Mouse (Mus musculus) embryonic facial prominence, embryonic 13.5 days (tissue): ENCODE data around the gene Rhobtb1. TPM values are rescaled to one million over a fixed set of nuclear protein-coding genes. Genes with fewer than 3 reads are reported as not detected.
A peak's percentile ranks its signal among the peaks of the same experiment; 100 is the strongest.

Source experiments
- ATAC-seq: fragments of 200-750 bp; cut with Nextera tagmentation; 2 replicates; pipeline ENCODE4 v1.8.0; 2017; ENCODE audit warnings: low read depth; ENCODE audit not compliant: insufficient number of reproducible peaks, insufficient read depth, low FRiP score, low TSS enrichment
- H3K27ac ChIP-seq: fragments of 300-500 bp; sonication (generic); 2 replicates; pipeline ENCODE4 v1.5.1; 2015; ENCODE audit warnings: moderate library complexity, mild to moderate bottlenecking, inconsistent platforms
- H3K27me3 ChIP-seq: fragments of 300-500 bp; sonication (generic); 2 replicates; pipeline ENCODE4 v1.6.1; 2015; ENCODE audit warnings: mild to moderate bottlenecking, inconsistent platforms
- H3K36me3 ChIP-seq: fragments of 300-500 bp; sonication (generic); 2 replicates; pipeline ENCODE4 v1.6.1; 2015; ENCODE audit warnings: mild to moderate bottlenecking, inconsistent platforms
- H3K4me1 ChIP-seq: fragments of 300-500 bp; sonication (generic); 2 replicates; pipeline ENCODE4 v1.6.1; 2015; ENCODE audit warnings: inconsistent platforms
- H3K4me2 ChIP-seq: fragments of 300-500 bp; sonication (generic); 2 replicates; pipeline ENCODE4 v1.6.1; 2015; ENCODE audit warnings: moderate library complexity, mild to moderate bottlenecking, inconsistent platforms
- H3K4me3 ChIP-seq: fragments of 300-500 bp; sonication (generic); 2 replicates; pipeline ENCODE4 v1.5.1; 2015; ENCODE audit warnings: mild to moderate bottlenecking, inconsistent platforms
- H3K9ac ChIP-seq: fragments of 300-500 bp; sonication (generic); 2 replicates; pipeline ENCODE4 v1.6.1; 2015; ENCODE audit warnings: mild to moderate bottlenecking, inconsistent platforms
- H3K9me3 ChIP-seq: fragments of 300-500 bp; sonication (generic); 2 replicates; pipeline ENCODE4 v1.6.1; 2016; ENCODE audit warnings: inconsistent platforms
- WGBS: fragments of 180-500 bp; shearing (Covaris S2); methylation state at CpG from one replicate; pipeline ENCODE4 v1.1.7; 2015; ENCODE audit warnings: mixed read lengths; 5-methylcytosine and 5-hydroxymethylcytosine counted together
- polyA plus RNA-seq: library from polyadenylated mRNA; unstranded; fragments of >200 nt; fragmentation: Nextera tagmentation; extraction: Ambion mirVana; gene quantifications from 2 replicates; pipeline ENCODE4 v1.2.1, GENCODE M21; 2015

The Rhobtb1 gene
- polyA plus RNA-seq, result 22.9 and 29.2 TPM in 2 replicates

- no peak for ATAC-seq
- Histone ChIP-seq H3K4me3 (no peak within 1 kb of the TSS), H3K27ac (no peak within 1 kb of the TSS), H3K36me3 (no peaks in the 10 kb centered on the region), H3K27me3 (no peaks in the 10 kb centered on the region), H3K4me1 (no peaks in the 10 kb centered on the region), H3K4me2 (no peak within 1 kb of the TSS), H3K9ac (no peak within 1 kb of the TSS), H3K9me3 (no peaks in the 10 kb centered on the region)
- 75% methylated on average over 20 of the region's 20 CpGs for WGBS
Observed at GRCm38 (mm10) chr10:69151045-69151444, at the start of gene Rhobtb1. TSS of gene Rhobtb1 (plus strand) at chr10:69151434.

GRCm38 (mm10) chr10:69101988-69102387 is 49.2 kb upstream of the Rhobtb1 start:
- WGBS, result 74% methylated on average over 4 of the region's 4 CpGs
- H3K4me3 ChIP-seq, result no peak overlapping the region
- H3K27me3 ChIP-seq, result no peaks in the 10 kb centered on the region
- peaks cover 14% of the 10 kb centered on the region for H3K4me1 ChIP-seq
- no peak overlapping the region for H3K4me2 ChIP-seq
- H3K27ac ChIP-seq, result no peak overlapping the region
- H3K9me3 ChIP-seq, result no peaks in the 10 kb centered on the region
- no peaks in the 10 kb centered on the region for H3K36me3 ChIP-seq
- H3K9ac ChIP-seq, result no peak overlapping the region
- ATAC-seq, result no peak

DNA sequence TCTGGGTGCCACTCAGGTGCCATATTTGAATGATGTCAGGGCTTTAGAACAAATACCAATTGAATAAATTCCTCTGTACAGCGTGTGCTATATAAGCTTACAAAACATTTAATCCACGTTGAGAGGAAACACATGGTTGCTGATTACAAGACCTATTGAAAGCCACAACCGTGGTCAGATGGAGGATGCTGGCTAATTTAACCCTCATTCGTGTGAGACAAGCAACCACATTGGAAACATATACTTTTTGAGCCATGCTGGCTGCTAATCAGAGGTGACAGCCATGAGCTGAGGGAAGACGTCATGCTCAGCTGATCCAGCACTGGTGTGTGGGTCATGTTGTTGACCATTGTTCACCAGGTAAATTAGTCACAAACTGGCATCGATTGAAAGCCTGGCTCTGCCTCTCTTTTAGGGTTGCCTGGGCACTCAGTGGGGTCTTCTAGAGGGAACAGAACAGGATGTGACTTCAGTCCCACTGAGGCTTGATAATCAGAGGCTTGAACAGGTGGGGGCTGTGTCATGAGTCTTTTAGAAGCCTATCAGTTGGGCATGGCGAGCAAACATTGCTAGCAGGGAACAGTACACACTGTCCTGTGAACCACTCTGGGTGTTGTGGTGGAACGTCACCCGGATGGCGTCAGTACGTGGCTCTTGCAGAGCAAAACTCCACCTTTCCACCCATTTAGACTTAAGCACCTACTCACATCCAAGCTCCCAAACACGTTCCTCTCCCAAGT is 46.9 kb upstream of the Rhobtb1 start:
- WGBS, result 56% methylated on average over 12 of the region's 12 CpGs
- ATAC-seq, result 0 out of 2 replicates have a peak, but pooled peaks have one; percentile 43

DNA sequence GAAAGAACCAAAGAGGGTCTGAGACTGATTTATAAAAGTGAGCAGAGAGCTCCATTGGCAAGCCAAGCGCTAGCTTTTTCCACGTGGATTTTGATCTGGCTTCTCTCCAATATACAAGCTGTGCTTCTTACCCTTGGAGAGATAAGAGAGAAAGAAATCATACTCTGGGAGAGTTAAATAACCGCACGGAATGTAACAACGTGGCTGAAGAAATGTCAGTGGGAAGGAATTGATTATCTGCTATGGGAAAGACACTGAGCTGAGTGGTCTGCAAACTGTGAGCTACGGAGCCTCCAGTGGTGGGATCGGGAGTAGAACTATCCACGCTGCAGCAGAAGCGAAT is 46.4 kb upstream of the Rhobtb1 start:
- Histone ChIP-seq H3K36me3 (no peaks in the 10 kb centered on the region), H3K9ac (no peak overlapping the region), H3K4me2 (no peak overlapping the region), H3K4me3 (no peak overlapping the region), H3K4me1 (peaks cover 14% of the 10 kb centered on the region), H3K27me3 (no peaks in the 10 kb centered on the region), H3K27ac (no peak overlapping the region), H3K9me3 (no peaks in the 10 kb centered on the region)
- ATAC-seq, result no peak
- WGBS, result 53% methylated on average over 9 of the region's 9 CpGs

More for the DNA sequence above, 46.9 kb upstream of the Rhobtb1 start:
- Histone ChIP-seq H3K9me3 (no peaks in the 10 kb centered on the region), H3K4me1 (peaks cover 14% of the 10 kb centered on the region), H3K4me3 (no peak overlapping the region), H3K9ac (no peak overlapping the region), H3K36me3 (no peaks in the 10 kb centered on the region), H3K27ac (peak overlapping the region; percentile 48; the same call in 1 of the 2 replicates), H3K27me3 (no peaks in the 10 kb centered on the region), H3K4me2 (no peak overlapping the region)

DNA sequence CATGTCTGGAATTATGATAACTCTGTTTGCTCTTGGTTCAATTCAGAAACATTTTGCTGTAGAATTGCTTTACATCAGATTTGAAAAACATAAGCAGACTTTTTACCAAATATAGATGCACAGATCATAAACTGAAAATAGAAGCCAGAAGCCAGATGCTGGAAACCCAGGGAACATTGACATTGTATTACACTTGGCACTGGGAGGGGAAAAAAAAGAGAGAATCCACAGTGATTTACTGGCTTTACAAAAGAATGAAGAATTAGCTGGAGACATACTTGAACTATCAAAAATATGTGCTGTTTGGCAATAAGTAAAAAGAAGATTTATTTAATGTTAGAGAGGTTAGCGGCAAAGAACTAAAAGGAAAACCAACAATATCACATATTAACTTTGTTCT is 44.4 kb upstream of the Rhobtb1 start:
- Histone ChIP-seq H3K4me3 (no peak overlapping the region), H3K27ac (no peak overlapping the region)

DNA sequence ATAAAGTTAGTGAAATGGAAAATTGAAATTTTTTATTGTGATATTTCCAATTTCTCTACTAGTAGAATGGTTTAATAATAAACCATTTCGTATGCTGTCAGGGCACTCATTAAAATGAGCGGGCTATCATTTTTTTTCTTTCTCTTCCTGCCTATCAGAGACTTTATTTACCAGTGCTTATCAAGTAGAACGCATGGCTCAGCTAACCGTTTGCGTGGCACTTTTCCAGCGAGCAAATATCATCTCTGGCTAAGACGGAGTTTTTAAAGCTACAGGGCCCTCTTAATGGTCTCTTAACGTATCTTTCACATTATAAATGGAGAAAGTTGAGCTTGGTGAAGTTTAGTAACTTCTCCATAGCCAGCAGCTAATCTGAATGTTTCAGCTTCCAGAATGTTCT is 44.0 kb upstream of the Rhobtb1 start:
- no peaks in the 10 kb centered on the region for H3K27me3 ChIP-seq
- whole genome bisulfite sequencing, result 60% methylated on average over 8 of the region's 8 CpGs
- H3K4me3 ChIP-seq, result no peak overlapping the region
- 0 out of 2 replicates have a peak, but pooled peaks cover 5% of the 10 kb centered on the region for H3K9me3 ChIP-seq
- ATAC-seq, result no peak
- H3K4me1 ChIP-seq, result peaks cover 14% of the 10 kb centered on the region
- no peak overlapping the region for H3K4me2 ChIP-seq
- H3K36me3 ChIP-seq, result no peaks in the 10 kb centered on the region
- no peak overlapping the region for H3K27ac ChIP-seq
- H3K9ac ChIP-seq, result no peak overlapping the region

More for the DNA sequence above, 44.4 kb upstream of the Rhobtb1 start:
- H3K36me3 ChIP-seq, result no peaks in the 10 kb centered on the region
- no peak overlapping the region for H3K4me2 ChIP-seq
- 0 out of 2 replicates have a peak, but pooled peaks cover 5% of the 10 kb centered on the region for H3K9me3 ChIP-seq
- H3K27me3 ChIP-seq, result no peaks in the 10 kb centered on the region
- peaks cover 14% of the 10 kb centered on the region for H3K4me1 ChIP-seq
- WGBS, result 56% methylated on average over 1 of the region's 1 CpGs
- no peak for ATAC-seq
- no peak overlapping the region for H3K9ac ChIP-seq

- no peaks in the 10 kb centered on the region for H3K36me3 ChIP-seq
- peaks cover 9% of the 10 kb centered on the region; the same call in 1 of the 2 replicates for H3K4me1 ChIP-seq
- H3K9me3 ChIP-seq, result 0 out of 2 replicates have a peak, but pooled peaks cover 5% of the 10 kb centered on the region
- no peak overlapping the region for H3K27ac ChIP-seq
- H3K27me3 ChIP-seq, result no peaks in the 10 kb centered on the region
- H3K4me2 ChIP-seq, result no peak overlapping the region
- H3K9ac ChIP-seq, result no peak overlapping the region
- ATAC-seq, result no peak
- H3K4me3 ChIP-seq, result no peak overlapping the region
Observed at GRCm38 (mm10) chr10:69114384-69114783, 36.9 kb upstream of the Rhobtb1 start.

DNA sequence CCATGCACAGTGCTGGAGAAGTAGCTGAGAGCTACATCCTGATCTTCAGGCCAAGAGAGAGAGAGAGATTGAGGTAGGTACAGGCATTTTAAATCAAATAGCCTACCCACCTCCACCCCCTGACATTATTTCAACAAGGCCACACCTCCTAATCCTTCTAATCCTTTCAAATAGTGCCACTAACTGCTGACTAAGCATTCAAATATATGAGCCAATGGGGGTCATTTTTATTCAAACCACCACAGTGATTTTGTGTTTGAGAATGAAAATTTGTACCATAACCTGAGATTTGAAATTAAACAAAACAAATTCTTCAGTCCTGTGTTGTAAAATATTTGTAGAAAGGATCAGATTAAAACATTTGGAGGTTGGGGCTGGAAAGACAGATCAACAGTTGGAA is 33.2 kb upstream of the Rhobtb1 start:
- Histone ChIP-seq H3K36me3 (no peaks in the 10 kb centered on the region), H3K9ac (no peak overlapping the region), H3K9me3 (no peaks in the 10 kb centered on the region), H3K4me2 (no peak overlapping the region), H3K27me3 (no peaks in the 10 kb centered on the region), H3K4me3 (no peak overlapping the region), H3K27ac (no peak overlapping the region), H3K4me1 (peaks cover 14% of the 10 kb centered on the region)
- no peak for ATAC-seq

- no peak overlapping the region for H3K27ac ChIP-seq
- H3K4me2 ChIP-seq, result no peak overlapping the region
- no peaks in the 10 kb centered on the region for H3K9me3 ChIP-seq
- H3K36me3 ChIP-seq, result no peaks in the 10 kb centered on the region
- ATAC-seq, result no peak
- H3K4me1 ChIP-seq, result peaks cover 14% of the 10 kb centered on the region
- no peaks in the 10 kb centered on the region for H3K27me3 ChIP-seq
- 73% methylated on average over 3 of the region's 3 CpGs for WGBS
- H3K4me3 ChIP-seq, result no peak overlapping the region
- no peak overlapping the region for H3K9ac ChIP-seq
Observed at GRCm38 (mm10) chr10:69118893-69119292, 32.3 kb upstream of the Rhobtb1 start.

DNA sequence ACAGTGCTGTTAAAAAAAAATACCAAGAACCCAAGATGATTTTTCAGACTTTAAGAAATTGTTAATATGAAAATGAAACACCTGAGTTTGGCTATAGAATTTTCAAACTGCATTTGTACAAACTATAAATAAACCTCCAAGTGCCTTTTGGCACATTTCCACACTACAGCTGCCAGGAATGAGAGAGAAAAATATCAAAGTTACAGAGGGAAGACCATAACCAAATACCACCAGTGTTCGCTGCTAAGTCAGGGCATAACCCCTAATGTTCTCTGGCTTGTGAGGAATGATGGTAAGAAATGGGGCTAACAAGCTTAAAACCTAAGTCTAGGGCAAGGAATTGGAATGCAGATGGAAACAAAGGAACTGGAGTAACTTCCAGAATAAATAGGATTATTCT is 31.8 kb upstream of the Rhobtb1 start:
- Histone ChIP-seq H3K4me3 (no peak overlapping the region), H3K4me2 (no peak overlapping the region), H3K9ac (no peak overlapping the region), H3K4me1 (peaks cover 14% of the 10 kb centered on the region), H3K27ac (no peak overlapping the region), H3K36me3 (no peaks in the 10 kb centered on the region), H3K27me3 (no peaks in the 10 kb centered on the region), H3K9me3 (no peaks in the 10 kb centered on the region)
- ATAC-seq, result no peak
- 28% methylated on average over 1 of the region's 1 CpGs for WGBS

- no peak for ATAC-seq
- WGBS, result 90% methylated on average over 2 of the region's 2 CpGs
- no peaks in the 10 kb centered on the region for H3K4me1 ChIP-seq
- H3K4me3 ChIP-seq, result no peak overlapping the region
- no peaks in the 10 kb centered on the region for H3K9me3 ChIP-seq
- H3K27ac ChIP-seq, result no peak overlapping the region
- H3K9ac ChIP-seq, result no peak overlapping the region
- no peaks in the 10 kb centered on the region for H3K27me3 ChIP-seq
- no peak overlapping the region for H3K4me2 ChIP-seq
- H3K36me3 ChIP-seq, result no peaks in the 10 kb centered on the region
Observed at GRCm38 (mm10) chr10:69126546-69126945, 24.7 kb upstream of the Rhobtb1 start.

DNA sequence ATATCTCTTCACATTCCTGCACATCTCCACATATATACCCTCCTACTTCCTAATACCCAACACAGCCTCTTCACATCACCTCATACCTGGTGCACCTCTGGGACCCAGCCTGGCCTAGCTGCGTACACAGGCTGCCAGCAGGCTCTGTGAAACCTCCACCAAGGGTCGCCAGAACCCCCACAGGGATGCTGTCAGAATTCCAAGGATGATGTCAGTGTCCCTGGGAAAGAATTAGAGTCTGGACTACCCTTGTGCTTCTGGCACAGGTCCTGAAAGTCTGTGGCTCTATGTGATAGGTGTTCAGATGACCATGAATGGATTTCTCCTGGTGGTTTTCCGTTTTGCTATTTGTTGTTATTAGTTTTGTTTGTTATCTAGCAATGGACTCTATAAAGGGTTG is 22.7 kb upstream of the Rhobtb1 start:
- H3K27me3 ChIP-seq, result no peaks in the 10 kb centered on the region
- H3K4me1 ChIP-seq, result no peaks in the 10 kb centered on the region
- H3K27ac ChIP-seq, result no peak overlapping the region
- H3K4me3 ChIP-seq, result no peak overlapping the region
- 80% methylated on average over 3 of the region's 3 CpGs for WGBS
- H3K9me3 ChIP-seq, result no peaks in the 10 kb centered on the region
- H3K9ac ChIP-seq, result no peak overlapping the region
- ATAC-seq, result no peak
- no peak overlapping the region for H3K4me2 ChIP-seq
- no peaks in the 10 kb centered on the region for H3K36me3 ChIP-seq
